Mouse (Mus musculus): ENCODE measurements around the gene Mogs.

GRCm38 (mm10) chr6:83083497-83083896 is 31.8 kb upstream of the Mogs start:
- TF ChIP-seq CTCF (IDR thresholded peaks at IDR 0.05; ENCODE audit: low read depth, low read length), result no peak
- TF ChIP-seq POLR2A (IDR thresholded peaks at IDR 0.05; ENCODE audit: borderline replicate concordance, low read depth, low read length), result no peak
